Mouse (Mus musculus): ENCODE measurements at regions not wholly inside any gene's neighbourhood (a gene's known extent, or its start where the extent isn't known, plus 50 kb on each side); places are given as distances from the start of the nearest gene placed in this dataset.

- DNase-seq (ENCODE audit: low spot score) = no peak
These were observed 67.1 kb upstream of the Gm6993 start for GRCm38 (mm10) chr12:31173512-31173911.

GRCm38 (mm10) chr12:31179536-31179935, 61.0 kb upstream of the Gm6993 start:
- DNase-seq (ENCODE audit: low spot score) = peak; percentile 55

- no peak for DNase-seq (ENCODE audit: low spot score)
These were observed 56.9 kb upstream of the Gm6993 start for GRCm38 (mm10) chr12:31183632-31184031.

GRCm38 (mm10) chr12:31184217-31184975, 56.2 kb upstream of the Gm6993 start:
- DNase-seq (ENCODE audit: low spot score) = no peak

- DNase-seq (ENCODE audit: low spot score) = peak; percentile 45
These were observed 55.2 kb upstream of the Gm6993 start for GRCm38 (mm10) chr12:31185177-31185932.

- no peak for DNase-seq (ENCODE audit: low spot score)
These were observed 54.4 kb upstream of the Gm6993 start for GRCm38 (mm10) chr12:31185933-31186845.

- no peak for DNase-seq (ENCODE audit: low spot score)
These were observed 52.5 kb upstream of the Gm6993 start for GRCm38 (mm10) chr12:31188011-31188576.

GRCm38 (mm10) chr12:31190265-31190664, 50.3 kb upstream of the Gm6993 start:
- no peak for DNase-seq (ENCODE audit: low spot score)
